ENCODE assay signal across 10 mouse cellular contexts in genomic region chr1:92742881-92743621, GRCm38 (mm10).
DNase-seq lines count a peak whose midpoint lies in the region; ATAC-seq lines count a peak whose summit lies in the region.
"Had no signal": no experiment of that assay in that cellular context is flagged by ENCODE, and none has a peak within 500 bp of the region (broad histone marks: within the 10 kb centered on the region; RNA-seq: fewer than 3 reads in every experiment).

No protein-coding gene starts in this region.

- H3K27me3 ChIP-seq in intestine, embryonic 15.5 days (replicated peaks) = no peaks in the 10 kb centered on the region
- H3K27me3 ChIP-seq: embryonic facial prominence, embryonic 12.5 days had no signal

- no peak overlapping the region for H3K27ac ChIP-seq in intestine, embryonic 15.5 days
- H3K27ac ChIP-seq: embryonic facial prominence, embryonic 12.5 days had no signal

- peaks cover 6% of the 10 kb centered on the region for H3K4me1 ChIP-seq in intestine, embryonic 15.5 days (replicated peaks)
- H3K4me1 ChIP-seq: embryonic facial prominence, embryonic 12.5 days had no signal

- WGBS in intestine, embryonic 15.5 days = 41% methylated on average over 4 of the region's 4 CpGs

- H3K4me3 ChIP-seq in intestine, embryonic 15.5 days (replicated peaks) = no peak overlapping the region
- H3K4me3 ChIP-seq: embryonic facial prominence, embryonic 12.5 days had no signal

- intact Hi-C loops in left cerebral cortex, postnatal 4 days (cut with DNase I) = no loop called here

- H3K36me3 ChIP-seq in intestine, embryonic 15.5 days = no peaks in the 10 kb centered on the region
- H3K36me3 ChIP-seq: embryonic facial prominence, embryonic 12.5 days had no signal

- ATAC-seq in intestine, embryonic 15.5 days = peak; percentile 20; the same call in 1 of the 2 replicates
- no peak for ATAC-seq in activated CD4-positive, CD25-positive, alpha-beta regulatory T cell, adult 4 months

- H3K9ac ChIP-seq in intestine, embryonic 15.5 days = no peak overlapping the region
- H3K9ac ChIP-seq: embryonic facial prominence, embryonic 12.5 days had no signal

- no peak overlapping the region for H3K4me2 ChIP-seq in intestine, embryonic 15.5 days (replicated peaks)
- H3K4me2 ChIP-seq: embryonic facial prominence, embryonic 12.5 days had no signal

- peak; percentile 33 for DNase-seq in gastrocnemius, adult 18-20 months (ENCODE audit: low spot score)
- DNase-seq in gastrocnemius, postnatal 4 days (ENCODE audit: low spot score in 2 of 2) = no peak
- peak; percentile 41 for DNase-seq in left cerebral cortex, postnatal 4 days
- DNase-seq in left cerebral cortex, adult 11 months (ENCODE audit: low spot score) = no peak
- DNase-seq in adrenal gland, adult 8-10 months = peak; percentile 67
- no peak for DNase-seq in kidney, postnatal 36 days
- DNase-seq: right cerebral cortex, postnatal 25 days had no signal

- H3K9me3 ChIP-seq in intestine, embryonic 15.5 days = no peaks in the 10 kb centered on the region
- H3K9me3 ChIP-seq: embryonic facial prominence, embryonic 12.5 days had no signal

Comparison
In these comparisons a context has a peak if more than half of its experiments do, and no peak if none do; other contexts are left out.
1. DNase-seq: peak in gastrocnemius, adult 18-20 months (single experiment), left cerebral cortex, postnatal 4 days (single experiment) and adrenal gland, adult 8-10 months (single experiment); none in gastrocnemius, postnatal 4 days (0 of 2), left cerebral cortex, adult 11 months (single experiment) and kidney, postnatal 36 days (0 of 2).